Mouse (Mus musculus) right cerebral cortex, adult 2 months (tissue): ENCODE measurements around the gene Tbxa2r.

Experiments used
- DNase-seq, 2 experiments: peaks; one replicate each; pipeline ENCODE4 v3.0.0; 2021 to 2022; ENCODE audit warnings: low spot score in 2 of 2

The Tbxa2r gene

GRCm38 (mm10) chr10:81344421-81345161 lies 16.1 kb downstream of the Tbxa2r start:
- DNase-seq, result no peak

- no peak for DNase-seq
Observed at GRCm38 (mm10) chr10:81345162-81345534, 16.6 kb downstream of the Tbxa2r start.

DNA sequence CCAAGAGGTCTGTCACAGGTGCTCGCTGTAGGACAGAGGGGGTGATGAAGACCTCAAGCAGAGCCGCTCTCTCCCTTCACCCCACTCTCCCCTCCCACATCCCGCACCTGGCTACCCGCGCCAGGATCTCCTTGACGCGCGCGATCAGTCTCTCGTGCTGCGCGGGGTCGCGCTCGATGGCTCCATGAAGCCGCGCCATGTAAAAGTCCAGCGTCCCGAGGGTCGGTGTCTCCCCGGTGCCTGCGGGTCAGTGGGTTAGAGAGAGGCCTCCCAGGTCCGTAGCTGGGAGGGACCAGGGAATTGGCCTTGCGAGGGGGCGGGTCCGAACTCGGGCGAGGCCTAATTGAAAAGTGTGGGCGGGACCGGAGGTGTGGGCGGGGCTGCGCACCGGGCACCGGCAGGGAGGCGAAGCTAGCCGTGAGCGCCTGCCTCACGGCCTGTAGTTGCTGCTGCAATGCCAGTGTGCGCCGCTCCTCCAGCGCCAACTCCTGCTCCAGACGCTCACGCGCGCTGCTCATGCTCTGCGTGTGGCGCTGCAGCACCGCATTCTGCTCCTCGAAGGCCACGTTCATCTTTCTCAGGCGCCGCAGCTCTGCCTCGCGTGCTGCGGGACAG lies 18.0 kb downstream of the Tbxa2r start:
- DNase-seq, result peak; percentile 65 to 68

DNA sequence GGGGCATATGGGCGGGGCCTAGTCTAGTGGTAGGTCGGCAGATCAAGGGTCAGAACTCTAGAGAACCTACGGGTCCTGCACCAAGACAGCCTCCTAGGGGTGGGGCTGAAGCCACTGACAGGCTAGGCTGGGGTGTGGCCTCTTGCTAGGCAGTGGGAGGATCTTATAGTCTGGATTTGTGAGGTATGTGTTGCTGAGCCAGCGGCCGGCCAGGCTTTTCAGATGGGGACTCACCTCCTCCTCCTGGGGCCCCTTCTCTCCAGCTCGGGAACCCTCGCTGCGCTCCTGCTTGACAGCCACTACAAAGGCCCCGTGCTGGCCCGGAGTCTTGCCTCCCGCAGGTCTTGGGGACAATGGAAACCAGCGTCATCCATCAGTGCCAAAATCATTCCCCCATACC lies 20.6 kb downstream of the Tbxa2r start:
- no peak for DNase-seq

- no peak for DNase-seq
Observed at GRCm38 (mm10) chr10:81349961-81350350, 21.4 kb downstream of the Tbxa2r start.

GRCm38 (mm10) chr10:81350351-81351063 lies 22.0 kb downstream of the Tbxa2r start, which contains the start of gene Hmg20b:
TSS of gene Hmg20b (minus strand) at chr10:81350480.
- peak; percentile 99 to 100 for DNase-seq

- no peak for DNase-seq
Observed at GRCm38 (mm10) chr10:81351678-81352291, 23.3 kb downstream of the Tbxa2r start.

GRCm38 (mm10) chr10:81354738-81355477 lies 26.4 kb downstream of the Tbxa2r start:
- no peak for DNase-seq

DNA sequence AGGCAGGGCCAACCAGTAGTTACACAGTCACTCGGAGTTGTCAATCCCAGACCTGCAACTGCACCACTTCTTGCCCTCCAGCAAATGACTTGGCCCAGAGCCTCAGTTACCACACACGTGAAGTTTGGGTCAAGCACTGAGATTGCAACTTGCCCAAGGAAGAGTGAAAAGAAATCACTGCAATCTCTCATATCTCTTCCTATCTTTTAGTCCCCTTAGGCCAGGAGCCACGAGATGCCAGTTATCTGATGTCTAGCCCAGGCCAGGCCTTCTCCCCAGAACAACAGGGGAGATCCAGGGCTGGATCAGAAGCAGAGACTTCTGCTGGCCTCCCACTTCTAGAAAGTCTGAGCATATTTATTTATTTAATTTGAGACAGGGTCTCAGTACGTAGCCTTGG lies 27.0 kb downstream of the Tbxa2r start:
- no peak for DNase-seq

DNA sequence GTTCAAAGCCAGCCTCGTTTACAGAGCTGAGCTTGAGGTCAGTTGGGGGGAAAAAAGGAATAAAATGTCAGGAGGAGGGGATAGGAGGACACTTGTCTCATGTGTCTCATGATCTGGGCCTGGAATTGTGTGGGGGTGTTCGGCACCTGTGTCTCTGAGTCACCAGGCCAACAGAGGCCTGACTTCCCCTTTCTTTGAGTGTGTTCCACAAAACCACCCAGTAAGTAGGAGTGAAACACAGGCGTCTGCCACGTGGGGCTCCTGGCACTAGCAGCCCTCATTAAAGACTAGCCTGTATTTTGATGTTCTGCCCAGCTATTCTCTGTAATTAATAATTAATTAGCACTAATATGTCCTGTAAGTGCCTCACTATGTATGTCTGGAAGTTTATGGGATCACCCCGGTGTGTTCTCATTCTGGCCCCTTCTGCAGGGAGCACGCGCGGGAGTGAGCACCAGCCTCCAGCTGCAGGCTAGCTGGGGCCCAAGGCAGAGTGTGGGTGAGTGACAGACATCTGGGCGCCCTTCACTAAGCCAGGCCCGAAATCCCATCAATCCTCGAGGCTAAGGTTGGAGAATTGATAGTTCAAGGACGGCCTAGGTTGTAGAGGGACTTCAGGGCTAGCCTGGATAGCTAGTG lies 27.9 kb downstream of the Tbxa2r start:
- DNase-seq, result no peak

DNA sequence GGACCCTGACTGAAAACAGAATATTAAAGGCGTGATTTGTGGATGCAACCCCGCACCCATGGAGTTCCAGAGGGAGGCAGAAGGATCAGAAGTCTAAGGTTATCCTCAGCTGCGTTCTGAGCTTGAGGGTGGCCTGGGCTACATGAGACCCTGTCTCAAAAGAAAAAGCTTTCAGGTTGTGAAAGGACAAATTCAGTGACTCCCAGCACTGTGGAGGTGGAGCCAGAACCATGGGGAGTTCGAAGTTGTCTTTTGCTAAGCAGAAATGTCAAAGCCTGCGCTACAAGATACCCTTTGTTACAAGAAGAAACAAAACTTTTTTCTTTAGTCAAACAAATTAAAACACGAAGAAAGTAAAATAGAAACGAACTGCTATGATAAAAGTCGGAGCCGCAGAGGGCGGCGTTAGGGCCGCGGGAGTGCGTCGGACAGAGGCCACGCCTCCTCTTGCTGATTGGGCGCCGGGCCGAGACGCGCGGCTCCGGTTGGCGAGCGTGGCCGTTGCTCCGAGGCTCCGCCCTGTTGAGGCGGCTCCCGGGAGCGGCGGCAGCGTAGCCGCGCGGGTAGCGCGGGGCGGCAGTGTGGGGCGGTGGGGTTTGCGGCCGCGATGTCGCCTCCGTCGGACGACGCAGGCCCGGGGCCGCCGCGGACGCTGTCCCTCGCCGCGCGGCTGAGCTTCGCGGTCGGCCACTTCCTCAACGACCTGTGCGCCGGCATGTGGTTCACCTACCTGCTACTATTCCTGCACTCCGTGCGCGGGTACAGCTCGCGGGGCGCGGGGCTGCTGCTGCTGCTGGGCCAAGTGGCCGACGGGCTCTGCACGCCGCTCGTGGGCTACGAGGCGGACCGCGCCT lies 28.7 kb downstream of the Tbxa2r start, which contains the start of gene Mfsd12:
TSS of gene Mfsd12 (plus strand) at position 501 of the 854 bp plus-strand sequence.
- DNase-seq, result peak; percentile 89 to 90

- DNase-seq, result no peak
Observed at GRCm38 (mm10) chr10:81358209-81358608, 29.7 kb downstream of the Tbxa2r start.

- no peak for DNase-seq
Observed at GRCm38 (mm10) chr10:81358841-81359240, 30.3 kb downstream of the Tbxa2r start.

DNA sequence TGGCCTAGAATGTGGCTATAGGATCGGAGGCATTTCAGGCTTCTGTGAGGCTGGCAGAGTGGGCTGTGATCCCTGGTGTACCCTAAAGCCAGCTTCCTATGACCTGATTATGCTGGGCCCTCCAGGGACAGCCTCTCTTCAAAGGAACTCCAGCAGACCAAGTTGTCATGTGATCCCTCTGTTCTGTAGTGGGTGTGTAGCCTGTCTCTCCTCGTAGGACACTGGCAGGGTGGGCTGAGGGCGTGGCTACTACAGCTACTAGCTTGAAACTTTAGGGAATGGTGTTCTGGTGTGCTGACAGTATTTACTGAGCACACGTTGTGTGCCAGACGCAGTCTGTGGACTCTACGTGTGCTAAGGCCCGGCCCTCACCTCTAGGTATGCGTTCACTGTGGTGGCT lies 32.2 kb downstream of the Tbxa2r start:
- no peak for DNase-seq

- DNase-seq, result no peak
Observed at GRCm38 (mm10) chr10:81362336-81362949, 33.9 kb downstream of the Tbxa2r start.

- no peak for DNase-seq
Observed at GRCm38 (mm10) chr10:81363436-81364346, 35.2 kb downstream of the Tbxa2r start.

- DNase-seq, result no peak
Observed at GRCm38 (mm10) chr10:81364666-81365065, 36.1 kb downstream of the Tbxa2r start.

DNA sequence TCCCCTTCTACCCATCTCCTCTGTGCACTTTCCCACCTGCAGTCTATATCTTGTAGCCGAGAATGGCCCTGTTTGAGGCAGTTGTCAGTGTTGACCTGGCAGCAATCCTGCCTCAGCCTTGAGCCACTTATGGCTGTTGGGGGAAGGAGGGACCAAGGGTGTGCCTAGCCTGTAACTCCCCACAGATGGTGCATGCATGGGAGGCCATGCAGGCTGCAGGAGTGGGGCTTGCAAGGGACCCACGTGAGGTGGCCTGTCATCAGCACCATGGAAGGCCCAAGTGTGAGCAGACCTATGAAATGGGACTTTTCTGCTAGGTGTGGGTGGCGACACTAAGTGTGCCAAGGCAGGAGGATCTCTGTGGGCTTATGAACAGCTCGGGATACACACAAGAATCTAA lies 36.5 kb downstream of the Tbxa2r start:
- no peak for DNase-seq
